Mouse (Mus musculus) heart, postnatal 0 days (tissue): ENCODE data around the gene Gm44503. TPM values are rescaled to one million over a fixed set of nuclear protein-coding genes. Genes with fewer than 3 reads are reported as not detected.

Experiments used
- ATAC-seq: fragments of 200-750 bp; cut with Nextera tagmentation; 2 replicates; pipeline ENCODE4 v1.8.0; 2017; ENCODE audit warnings: low read depth, moderate number of reproducible peaks, moderate library complexity; ENCODE audit not compliant: insufficient read depth
- DNase-seq: peaks from one replicate; pipeline ENCODE4 v3.0.0-alpha.2; 2016; ENCODE audit warnings: low spot score
- H3K27ac ChIP-seq: fragments of 300-500 bp; sonication (generic); 2 replicates; pipeline ENCODE4 v1.5.1; 2014; ENCODE audit warnings: low read depth, mild to moderate bottlenecking
- H3K27me3 ChIP-seq: fragments of 300-500 bp; sonication (generic); 2 replicates; pipeline ENCODE4 v1.6.1; 2014; ENCODE audit warnings: low read length, mixed read lengths; ENCODE audit not compliant: control insufficient read depth, insufficient read depth
- H3K36me3 ChIP-seq: fragments of 300-500 bp; sonication (generic); replicated peaks from 2 replicates; pipeline ENCODE4 v1.6.1; 2014; ENCODE audit warnings: low read length, mixed read lengths; ENCODE audit not compliant: control insufficient read depth, insufficient read depth
- H3K4me1 ChIP-seq: fragments of 300-500 bp; sonication (generic); 2 replicates; pipeline ENCODE4 v1.6.1; 2014; ENCODE audit warnings: antibody characterized with exemption; ENCODE audit not compliant: control insufficient read depth, insufficient read depth
- H3K4me2 ChIP-seq: fragments of 300-500 bp; sonication (generic); 2 replicates; pipeline ENCODE4 v1.6.1; 2014; ENCODE audit warnings: low read depth, mild to moderate bottlenecking, low read length, moderate library complexity
- H3K4me3 ChIP-seq: fragments of 300-500 bp; sonication (generic); 2 replicates; pipeline ENCODE4 v1.5.1; 2014; ENCODE audit warnings: low read depth, low read length
- H3K9ac ChIP-seq: fragments of 300-500 bp; sonication (generic); replicated peaks from 2 replicates; pipeline ENCODE4 v1.6.1; 2014; ENCODE audit warnings: low read depth, low read length, mixed read lengths
- H3K9me3 ChIP-seq: fragments of 300-500 bp; sonication (generic); replicated peaks from 2 replicates; pipeline ENCODE4 v1.6.1; 2016; ENCODE audit warnings: low read length; ENCODE audit not compliant: control insufficient read depth
- CTCF ChIP-seq: IDR thresholded peaks from 2 replicates; pipeline ENCODE4 v1.5.1; 2016; ENCODE audit warnings: antibody characterized with exemption, control low read depth, low read depth
- EP300 ChIP-seq: IDR thresholded peaks from 2 replicates; pipeline ENCODE4 v1.6.1; 2016; ENCODE audit warnings: antibody characterized with exemption, low read depth
- WGBS: fragments of 180-500 bp; shearing (Covaris S2); extraction: QIAGEN DNeasy Blood & Tissue Kit; methylation state at CpG from one replicate; pipeline ENCODE4 v1.1.7; 2014; 5-methylcytosine and 5-hydroxymethylcytosine counted together
- polyA plus RNA-seq: library from polyadenylated mRNA; unstranded; fragments of >200 nt; fragmentation: Nextera tagmentation; extraction: Ambion mirVana; gene quantifications from 2 replicates; pipeline ENCODE4 v1.2.1, GENCODE M21; 2015
- total RNA-seq: library from RNA; depleted of rRNA; stranded (reverse); fragments of >200 nt; gene quantifications from 2 replicates; pipeline ENCODE4 v1.2.3, GENCODE M21; 2014; ENCODE audit warnings: low replicate concordance

The Gm44503 gene
- total and polyA plus RNA-seq, 2 experiments from 2014 or later = not detected

DNA sequence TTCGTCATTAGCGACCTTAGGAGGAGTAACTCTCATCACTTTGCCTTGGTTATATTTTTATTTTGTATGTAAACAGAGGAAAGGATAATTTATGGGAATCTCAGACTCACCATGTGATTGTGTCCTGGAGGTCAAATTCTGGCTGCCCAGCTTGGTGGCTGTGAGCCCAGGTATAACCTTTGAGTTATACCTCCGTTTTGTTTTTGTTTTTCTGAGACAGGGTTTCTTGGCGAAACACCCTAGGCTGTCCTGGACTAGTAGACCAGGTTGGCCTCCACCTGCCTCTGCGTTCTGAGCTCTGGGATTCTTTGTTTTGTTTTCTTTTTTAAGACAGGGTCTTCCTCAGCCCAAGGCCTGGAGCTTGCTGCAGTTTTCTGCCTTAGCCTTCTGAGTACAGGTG is 30.1 kb downstream of the Gm44503 start:
- no peak for TF ChIP-seq EP300
- TF ChIP-seq CTCF = no peak
- no peak overlapping the region for H3K4me2 ChIP-seq
- DNase-seq (no peak), ATAC-seq (no peak)
- H3K9me3 ChIP-seq = no peaks in the 10 kb centered on the region
- 82% methylated on average over 5 of the region's 5 CpGs for WGBS
- H3K9ac ChIP-seq = no peak overlapping the region
- H3K4me3 ChIP-seq = no peak overlapping the region
- no peak overlapping the region for H3K27ac ChIP-seq
- H3K36me3 ChIP-seq = no peaks in the 10 kb centered on the region
- H3K4me1 ChIP-seq = peaks cover 16% of the 10 kb centered on the region
- H3K27me3 ChIP-seq = no peaks in the 10 kb centered on the region

DNA sequence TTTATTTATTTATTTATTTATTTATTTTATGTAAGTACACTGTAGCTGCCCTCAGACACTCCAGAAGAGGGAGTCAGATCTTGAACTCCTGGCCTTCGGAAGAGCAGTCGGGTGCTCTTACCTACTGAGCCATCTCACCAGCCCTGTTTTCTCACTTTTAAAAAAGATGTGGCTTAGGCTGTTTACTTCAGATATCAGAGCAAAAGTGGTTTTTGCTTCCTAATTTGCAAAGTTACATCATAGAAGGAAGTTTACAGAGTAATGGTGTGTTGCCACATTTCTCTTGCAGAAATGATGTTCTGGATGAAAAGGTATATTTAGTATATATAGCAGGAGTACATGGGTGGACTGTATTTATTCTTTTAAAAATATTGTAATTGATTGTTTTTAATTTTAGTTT is 32.8 kb downstream of the Gm44503 start:
- Histone ChIP-seq H3K4me3 (no peak overlapping the region), H3K9ac (no peak overlapping the region), H3K4me1 (peaks cover 3% of the 10 kb centered on the region), H3K9me3 (no peaks in the 10 kb centered on the region), H3K27me3 (no peaks in the 10 kb centered on the region), H3K36me3 (no peaks in the 10 kb centered on the region), H3K4me2 (no peak overlapping the region), H3K27ac (no peak overlapping the region)
- 93% methylated on average over 2 of the region's 2 CpGs for WGBS
- ATAC-seq = no peak
- TF ChIP-seq CTCF = no peak
- TF ChIP-seq EP300 = no peak
- no peak for DNase-seq

DNA sequence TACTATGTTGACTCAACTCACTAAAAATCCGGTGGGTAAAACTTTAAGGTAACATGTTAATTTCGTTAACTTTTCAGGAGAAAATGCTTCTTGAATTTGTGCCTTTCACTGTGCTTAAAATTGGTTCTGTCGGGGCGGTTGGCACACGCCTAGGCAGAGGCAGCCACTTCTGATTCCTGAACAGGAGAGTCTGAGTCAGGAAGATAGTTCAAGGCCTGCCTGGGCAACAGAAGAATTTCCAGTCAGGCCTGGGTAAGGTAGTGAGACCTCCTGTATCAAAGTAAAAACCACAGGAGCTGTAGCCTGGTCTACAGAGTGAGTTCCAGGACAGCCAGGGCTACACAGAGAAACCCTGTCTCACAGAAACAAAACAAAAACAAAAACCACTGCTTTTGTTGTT is 33.9 kb downstream of the Gm44503 start:
- no peak for TF ChIP-seq CTCF
- no peak for TF ChIP-seq EP300
- WGBS = 75% methylated on average over 5 of the region's 5 CpGs
- Histone ChIP-seq H3K9me3 (no peaks in the 10 kb centered on the region), H3K4me2 (no peak overlapping the region), H3K27me3 (no peaks in the 10 kb centered on the region), H3K9ac (no peak overlapping the region), H3K36me3 (no peaks in the 10 kb centered on the region), H3K4me1 (no peaks in the 10 kb centered on the region; the same call in 1 of the 2 replicates), H3K27ac (no peak overlapping the region), H3K4me3 (no peak overlapping the region)
- ATAC-seq (no peak), DNase-seq (no peak)

DNA sequence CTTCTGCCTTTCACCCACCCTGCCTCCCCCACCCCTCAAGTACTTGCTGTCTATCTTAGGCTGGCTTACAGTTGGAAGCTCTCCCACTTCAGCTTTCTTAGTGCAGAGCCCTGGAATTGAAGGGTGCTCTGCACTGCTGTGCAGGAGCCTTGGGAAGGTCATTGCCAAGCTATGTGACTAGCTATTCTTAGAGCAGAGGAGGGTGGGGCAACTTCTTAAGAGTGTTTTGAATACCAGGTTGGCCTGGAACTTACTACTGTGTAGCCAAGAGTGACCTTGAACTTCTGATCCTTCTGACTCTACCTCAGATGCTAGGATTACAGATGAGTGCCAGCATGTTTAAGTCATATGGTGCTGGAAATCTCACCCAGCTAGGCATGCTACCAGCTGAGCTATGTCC is 37.5 kb downstream of the Gm44503 start:
- ATAC-seq = peak; percentile 24; the same call in 1 of the 2 replicates
- no peak overlapping the region for H3K27ac ChIP-seq
- DNase-seq = no peak

DNA sequence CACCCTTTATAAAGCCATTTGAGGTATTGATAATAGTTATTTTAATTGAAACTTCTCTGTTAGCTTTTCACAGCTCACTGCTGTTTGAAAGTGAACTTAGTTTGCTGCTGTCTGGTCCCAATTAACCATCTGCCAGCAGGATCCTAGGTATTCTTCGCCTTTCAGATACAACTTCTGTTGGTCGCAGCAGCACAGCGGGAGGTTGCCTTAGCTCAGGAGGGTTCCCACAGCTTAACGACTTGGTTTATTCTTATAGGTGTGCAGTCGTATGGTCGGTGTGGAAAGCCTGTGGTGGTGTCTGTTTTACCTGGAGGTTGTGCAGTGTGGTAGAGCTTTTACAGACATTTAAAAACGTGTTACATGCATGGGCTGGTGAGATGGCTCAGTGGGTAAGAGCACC is 38.2 kb downstream of the Gm44503 start:
- no peak overlapping the region for H3K4me3 ChIP-seq
- 59% methylated on average over 7 of the region's 7 CpGs for WGBS

More for the DNA sequence above, 37.5 kb downstream of the Gm44503 start:
- 0 out of 2 replicates have a peak, but pooled peaks cover 9% of the 10 kb centered on the region for H3K36me3 ChIP-seq
- H3K9me3 ChIP-seq = no peaks in the 10 kb centered on the region
- no peak overlapping the region for H3K9ac ChIP-seq
- no peaks in the 10 kb centered on the region; the same call in 1 of the 2 replicates for H3K4me1 ChIP-seq
- H3K27me3 ChIP-seq = no peaks in the 10 kb centered on the region
- H3K4me2 ChIP-seq = no peak overlapping the region
- TF ChIP-seq EP300 (no peak), CTCF (no peak)
- H3K4me3 ChIP-seq = no peak overlapping the region

DNA sequence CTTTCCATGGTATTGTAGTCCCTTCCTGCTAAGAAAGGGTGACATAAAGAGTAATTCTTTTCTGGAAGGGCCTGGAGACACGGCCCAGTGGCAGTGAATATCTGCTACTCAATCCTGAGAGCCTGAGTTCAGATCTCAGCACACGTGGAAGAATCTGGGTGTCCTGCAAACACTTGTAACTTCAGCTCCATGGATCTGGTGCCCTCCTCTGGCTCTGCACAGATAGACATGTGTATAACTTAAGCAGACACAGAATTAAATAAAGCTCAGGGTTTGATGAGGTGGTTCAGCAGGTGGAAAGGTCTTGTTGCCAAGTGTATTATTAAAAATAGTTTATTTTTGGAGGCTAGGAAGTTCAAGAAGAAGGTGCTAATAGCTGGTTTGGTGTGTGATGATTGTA is 41.8 kb downstream of the Gm44503 start:
- Histone ChIP-seq H3K27ac (no peak overlapping the region), H3K9ac (no peak overlapping the region), H3K4me1 (no peaks in the 10 kb centered on the region; the same call in 1 of the 2 replicates), H3K4me2 (no peak overlapping the region), H3K36me3 (peaks cover 26% of the 10 kb centered on the region), H3K27me3 (no peaks in the 10 kb centered on the region), H3K9me3 (no peaks in the 10 kb centered on the region), H3K4me3 (no peak overlapping the region)
- DNase-seq = no peak
- ATAC-seq = no peak
- peak; percentile 10; the same call in 1 of the 2 replicates for TF ChIP-seq CTCF
- TF ChIP-seq EP300 = no peak
- WGBS = 77% methylated on average over 2 of the region's 2 CpGs

More for the DNA sequence above, 38.2 kb downstream of the Gm44503 start:
- TF ChIP-seq CTCF (no peak), EP300 (no peak)
- H3K4me1 ChIP-seq = no peaks in the 10 kb centered on the region; the same call in 1 of the 2 replicates
- H3K4me2 ChIP-seq = no peak overlapping the region
- H3K27ac ChIP-seq = no peak overlapping the region
- no peak overlapping the region for H3K9ac ChIP-seq
- no peak for DNase-seq
- ATAC-seq = no peak
- H3K9me3 ChIP-seq = no peaks in the 10 kb centered on the region
- no peaks in the 10 kb centered on the region for H3K27me3 ChIP-seq
- 0 out of 2 replicates have a peak, but pooled peaks cover 14% of the 10 kb centered on the region for H3K36me3 ChIP-seq
